Mouse (Mus musculus): ENCODE results near the gene Jph4.

Jph4 gene

GRCm38 (mm10) chr14:55064481-55065370 lies 52.0 kb downstream of the Jph4 start:
- no peak for DNase-seq (ENCODE audit: low read depth, low spot score)

GRCm38 (mm10) chr14:55063581-55064381 lies 53.0 kb downstream of the Jph4 start:
- no peak for DNase-seq (ENCODE audit: low read depth, low spot score)

GRCm38 (mm10) chr14:55063117-55063516 lies 53.6 kb downstream of the Jph4 start:
- no peak for DNase-seq (ENCODE audit: low read depth, low spot score)

- peak; percentile 48 for DNase-seq (ENCODE audit: low read depth, low spot score)
Observed at GRCm38 (mm10) chr14:55062626-55063025, 54.1 kb downstream of the Jph4 start.

- no peak for DNase-seq (ENCODE audit: low read depth, low spot score)
Observed at GRCm38 (mm10) chr14:55061845-55062244, 54.9 kb downstream of the Jph4 start.

- DNase-seq (ENCODE audit: low read depth, low spot score): no peak
Observed at GRCm38 (mm10) chr14:55059931-55060330, 56.8 kb downstream of the Jph4 start.

GRCm38 (mm10) chr14:55059009-55059408 lies 57.7 kb downstream of the Jph4 start:
- DNase-seq (ENCODE audit: low read depth, low spot score): no peak
